Mouse (Mus musculus) lung, embryonic 14.5 days (tissue): ENCODE measurements around the gene Gm28048. TPM values are rescaled to one million over a fixed set of nuclear protein-coding genes. Genes with fewer than 3 reads are reported as not detected.
A peak's percentile ranks its signal among the peaks of the same experiment; 100 is the strongest.

Experiments used
- ATAC-seq: fragments of 200-750 bp; cut with Nextera tagmentation; 2 replicates; pipeline ENCODE4 v1.8.0; 2017; ENCODE audit warnings: mild to moderate bottlenecking, moderate TSS enrichment, moderate library complexity; ENCODE audit not compliant: insufficient read depth
- DNase-seq: peaks from one replicate; pipeline ENCODE4 v3.0.0-alpha.2; 2015
- H3K27ac ChIP-seq: fragments of 300-500 bp; sonication (generic); 2 replicates; pipeline ENCODE4 v1.5.1; 2014; ENCODE audit warnings: low read depth, mild to moderate bottlenecking, moderate library complexity
- H3K27me3 ChIP-seq: fragments of 300-500 bp; sonication (generic); 2 replicates; pipeline ENCODE4 v1.6.1; 2014; ENCODE audit warnings: low read length, control low read depth; ENCODE audit not compliant: insufficient read depth
- H3K36me3 ChIP-seq: fragments of 300-500 bp; sonication (generic); 2 replicates; pipeline ENCODE4 v1.6.1; 2014; ENCODE audit warnings: control low read depth; ENCODE audit not compliant: insufficient read depth
- H3K4me1 ChIP-seq: fragments of 300-500 bp; sonication (generic); 2 replicates; pipeline ENCODE4 v1.6.1; 2014; ENCODE audit warnings: antibody characterized with exemption, control low read depth; ENCODE audit not compliant: insufficient read depth
- H3K4me2 ChIP-seq: fragments of 300-500 bp; sonication (generic); 2 replicates; pipeline ENCODE4 v1.6.1; 2014; ENCODE audit warnings: mild to moderate bottlenecking
- H3K4me3 ChIP-seq: fragments of 300-500 bp; sonication (generic); 2 replicates; pipeline ENCODE4 v1.5.1; 2014; ENCODE audit warnings: low read depth, low read length
- H3K9ac ChIP-seq: fragments of 300-500 bp; sonication (generic); 2 replicates; pipeline ENCODE4 v1.6.1; 2014
- H3K9me3 ChIP-seq: fragments of 300-500 bp; sonication (generic); 2 replicates; pipeline ENCODE4 v1.6.1; 2016; ENCODE audit warnings: low read depth, low read length, control low read depth
- CTCF ChIP-seq: IDR thresholded peaks from 2 replicates; pipeline ENCODE4 v1.5.1; 2016; ENCODE audit warnings: antibody characterized with exemption, low read depth
- WGBS: fragments of 180-500 bp; shearing (Covaris S2); extraction: QIAGEN DNeasy Blood & Tissue Kit; methylation state at CpG from one replicate; pipeline ENCODE4 v1.1.7; 2014; 5-methylcytosine and 5-hydroxymethylcytosine counted together
- polyA plus RNA-seq: library from polyadenylated mRNA; unstranded; fragments of >200 nt; fragmentation: Nextera tagmentation; extraction: Ambion mirVana; gene quantifications from 2 replicates; pipeline ENCODE4 v1.2.1, GENCODE M21; 2014

The Gm28048 gene
- polyA plus RNA-seq, 1 experiment from 2014 or later, result 15.3 TPM

GRCm38 (mm10) chr11:22871628-22872306 is 110.1 kb downstream of the Gm28048 start:
- no peak overlapping the region for H3K9ac ChIP-seq
- 40% methylated on average over 7 of the region's 7 CpGs for WGBS
- peak; percentile 44 for DNase-seq

DNA sequence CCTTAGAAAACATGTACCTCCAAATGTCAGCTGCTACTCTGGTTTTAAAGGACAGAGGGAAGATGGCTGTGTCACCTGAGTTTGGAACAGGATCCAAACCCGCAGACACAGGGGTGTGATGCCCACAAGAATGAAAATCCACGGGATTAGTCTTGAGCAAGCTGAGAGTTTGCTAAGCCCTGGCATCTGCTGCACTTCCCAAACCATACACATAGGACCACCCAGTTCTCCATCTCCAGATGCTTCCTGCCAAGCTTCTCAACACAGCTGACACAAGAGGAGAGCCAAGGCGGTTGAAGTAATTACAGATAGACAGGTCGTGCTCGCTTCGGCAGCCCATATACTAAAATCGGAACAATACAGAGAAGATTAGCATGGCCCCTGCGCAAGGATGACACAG is 113.3 kb downstream of the Gm28048 start:
- ATAC-seq (no peak), DNase-seq (no peak)
- no peak overlapping the region for H3K4me3 ChIP-seq
- H3K36me3 ChIP-seq, result no peaks in the 10 kb centered on the region
- 85% methylated on average over 8 of the region's 8 CpGs for WGBS
- TF ChIP-seq CTCF, result no peak
- no peak overlapping the region for H3K4me2 ChIP-seq
- 0 out of 2 replicates have a peak, but pooled peaks cover 6% of the 10 kb centered on the region for H3K4me1 ChIP-seq
- no peak overlapping the region for H3K9ac ChIP-seq
- no peak overlapping the region for H3K27ac ChIP-seq
- H3K9me3 ChIP-seq, result no peaks in the 10 kb centered on the region
- no peaks in the 10 kb centered on the region for H3K27me3 ChIP-seq

More at GRCm38 (mm10) chr11:22871628-22872306, 110.1 kb downstream of the Gm28048 start:
- Histone ChIP-seq H3K27me3 (no peaks in the 10 kb centered on the region), H3K4me1 (0 out of 2 replicates have a peak, but pooled peaks cover 6% of the 10 kb centered on the region), H3K4me2 (peak overlapping the region; percentile 41), H3K36me3 (no peaks in the 10 kb centered on the region), H3K4me3 (0 out of 2 replicates have a peak overlapping the region, but pooled peaks have one; percentile 8), H3K9me3 (no peaks in the 10 kb centered on the region), H3K27ac (peak overlapping the region; percentile 39)
- ATAC-seq, result peak; percentile 60; the same call in 1 of the 2 replicates
- no peak for TF ChIP-seq CTCF

GRCm38 (mm10) chr11:22867691-22868090 is 114.2 kb downstream of the Gm28048 start:
- no peak for TF ChIP-seq CTCF
- WGBS, result 77% methylated on average over 5 of the region's 5 CpGs
- DNase-seq (no peak), ATAC-seq (no peak)
- no peaks in the 10 kb centered on the region for H3K9me3 ChIP-seq
- H3K4me1 ChIP-seq, result 0 out of 2 replicates have a peak, but pooled peaks cover 2% of the 10 kb centered on the region
- H3K4me3 ChIP-seq, result no peak overlapping the region
- no peaks in the 10 kb centered on the region for H3K36me3 ChIP-seq
- no peak overlapping the region for H3K9ac ChIP-seq
- no peaks in the 10 kb centered on the region for H3K27me3 ChIP-seq
- H3K27ac ChIP-seq, result no peak overlapping the region
- no peak overlapping the region for H3K4me2 ChIP-seq

GRCm38 (mm10) chr11:22865635-22866246 is 116.1 kb downstream of the Gm28048 start:
- no peak for DNase-seq
- Histone ChIP-seq H3K9me3 (no peaks in the 10 kb centered on the region), H3K9ac (no peak overlapping the region), H3K4me2 (no peak overlapping the region), H3K27me3 (peaks cover 3% of the 10 kb centered on the region; the same call in 1 of the 2 replicates), H3K36me3 (no peaks in the 10 kb centered on the region), H3K27ac (no peak overlapping the region), H3K4me3 (no peak overlapping the region), H3K4me1 (no peaks in the 10 kb centered on the region)
- no peak for ATAC-seq
- 89% methylated on average over 7 of the region's 7 CpGs for WGBS
- TF ChIP-seq CTCF, result no peak

DNA sequence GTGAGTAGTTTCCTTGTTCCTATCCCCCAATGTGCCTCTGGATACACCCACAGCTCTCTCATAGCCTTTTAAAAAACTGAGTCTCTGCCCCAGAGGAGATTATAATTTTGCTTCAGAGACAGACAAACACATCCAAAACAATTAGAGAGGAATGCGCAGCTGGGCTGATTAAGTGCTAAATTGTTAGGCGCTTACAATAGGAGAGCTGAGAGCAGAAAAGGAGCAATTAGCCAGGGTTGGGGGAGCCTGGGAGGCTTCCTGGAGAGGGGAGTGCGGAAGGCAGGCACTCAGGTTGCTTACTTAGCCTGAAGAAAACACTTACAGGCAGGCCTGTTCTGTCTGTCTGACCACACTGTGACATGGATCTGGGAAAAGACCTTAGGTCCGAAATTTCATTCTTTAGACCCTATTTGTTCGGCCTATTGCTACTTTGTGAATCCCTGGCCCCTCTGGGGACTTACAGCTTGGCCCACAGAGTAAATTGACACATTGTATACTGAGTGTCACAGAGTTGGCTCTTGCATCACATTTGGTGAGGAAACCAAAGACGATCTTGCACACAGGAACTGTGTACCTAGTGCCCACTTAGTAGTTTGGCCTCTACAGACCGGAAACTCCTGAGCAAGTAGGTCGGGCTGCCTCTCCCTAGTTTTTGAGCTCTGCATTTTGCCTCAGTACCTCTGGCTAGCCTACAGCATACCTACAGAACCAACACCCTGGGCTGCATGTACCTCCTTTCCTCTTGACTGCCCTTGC is 117.4 kb downstream of the Gm28048 start:
- DNase-seq, result no peak
- Histone ChIP-seq H3K9me3 (no peaks in the 10 kb centered on the region), H3K4me1 (no peaks in the 10 kb centered on the region), H3K36me3 (no peaks in the 10 kb centered on the region), H3K4me3 (no peak overlapping the region), H3K9ac (no peak overlapping the region), H3K27ac (no peak overlapping the region), H3K4me2 (no peak overlapping the region), H3K27me3 (peaks cover 3% of the 10 kb centered on the region; the same call in 1 of the 2 replicates)
- 59% methylated on average over 8 of the region's 8 CpGs for WGBS
- ATAC-seq, result no peak
- TF ChIP-seq CTCF, result no peak

GRCm38 (mm10) chr11:22863581-22863980 is 118.3 kb downstream of the Gm28048 start:
- Histone ChIP-seq H3K4me1 (no peaks in the 10 kb centered on the region), H3K4me2 (no peak overlapping the region), H3K27ac (no peak overlapping the region), H3K9ac (no peak overlapping the region), H3K36me3 (no peaks in the 10 kb centered on the region), H3K27me3 (peaks cover 11% of the 10 kb centered on the region), H3K9me3 (no peaks in the 10 kb centered on the region), H3K4me3 (no peak overlapping the region)
- WGBS, result 48% methylated on average over 4 of the region's 4 CpGs
- ATAC-seq (no peak), DNase-seq (no peak)
- TF ChIP-seq CTCF, result no peak

- H3K36me3 ChIP-seq, result no peaks in the 10 kb centered on the region
- H3K4me1 ChIP-seq, result no peaks in the 10 kb centered on the region
- no peak overlapping the region for H3K9ac ChIP-seq
- DNase-seq, result peak; percentile 42
- TF ChIP-seq CTCF, result no peak
- H3K9me3 ChIP-seq, result no peaks in the 10 kb centered on the region
- no peak overlapping the region for H3K4me3 ChIP-seq
- no peak for ATAC-seq
- peaks cover 27% of the 10 kb centered on the region for H3K27me3 ChIP-seq
- no peak overlapping the region for H3K4me2 ChIP-seq
- 49% methylated on average over 4 of the region's 4 CpGs for WGBS
- no peak overlapping the region for H3K27ac ChIP-seq
Observed at GRCm38 (mm10) chr11:22861315-22861714, 120.6 kb downstream of the Gm28048 start.
